Mouse (Mus musculus) ES-E14 (cell line): ENCODE results near the gene Bnip3. TPM values are rescaled to one million over a fixed set of nuclear protein-coding genes. Genes with fewer than 3 reads are reported as not detected.
A peak's percentile ranks its signal among the peaks of the same experiment; 100 is the strongest.

Experiments
- DNase-seq: peaks from one replicate; pipeline ENCODE4 v3.0.0-alpha.2; 2013; ENCODE audit warnings: low read depth, low spot score
- H3K27ac ChIP-seq: 2 replicates; pipeline ENCODE4 v1.5.1; 2012; ENCODE audit warnings: low read depth, mild to moderate bottlenecking, low read length, moderate library complexity, mixed read lengths; ENCODE audit not compliant: poor library complexity, insufficient read depth, severe bottlenecking
- H3K36me3 ChIP-seq: 2 replicates; pipeline ENCODE4 v1.6.1; 2012; ENCODE audit warnings: mild to moderate bottlenecking, low read length, moderate library complexity, mixed read lengths; ENCODE audit not compliant: control insufficient read depth, poor library complexity, insufficient read depth, severe bottlenecking
- H3K4me1 ChIP-seq, 2 experiments: fragments of 150-350 bp in 1 of 2; sonication (generic) in 1 of 2; 2 replicates each; pipeline ENCODE4 v1.6.1; 2012; ENCODE audit warnings: low read length in 2 of 2, mild to moderate bottlenecking in 1 of 2, mixed read lengths in 1 of 2; ENCODE audit not compliant: control insufficient read depth in 2 of 2, insufficient read depth in 2 of 2, poor library complexity in 1 of 2
- H3K4me3 ChIP-seq, 2 experiments: fragments of 150-350 bp in 1 of 2; sonication (generic) in 1 of 2; 2 replicates each; pipeline ENCODE4 v1.5.1; 2012; ENCODE audit warnings: low read length in 2 of 2, low read depth in 1 of 2, mild to moderate bottlenecking in 1 of 2, mixed read lengths in 1 of 2; ENCODE audit not compliant: insufficient read depth in 1 of 2, poor library complexity in 1 of 2, severe bottlenecking in 1 of 2
- H3K9ac ChIP-seq: 2 replicates; pipeline ENCODE4 v1.6.1; 2012; ENCODE audit warnings: low read depth, mild to moderate bottlenecking, low read length, mixed read lengths; ENCODE audit not compliant: poor library complexity, insufficient read depth, severe bottlenecking
- H3K9me3 ChIP-seq: fragments of 150-350 bp; sonication (generic); 2 replicates; pipeline ENCODE4 v1.6.1; 2012; ENCODE audit warnings: low read depth, mild to moderate bottlenecking, low read length; ENCODE audit not compliant: control insufficient read depth, insufficient read depth
- CHD2 ChIP-seq: IDR thresholded peaks from 2 replicates; pipeline ENCODE4 v1.6.1; 2014; ENCODE audit warnings: mild to moderate bottlenecking, low read depth, low read length, inconsistent platforms
- HCFC1 ChIP-seq: IDR thresholded peaks from 2 replicates; pipeline ENCODE4 v1.6.1; 2012; ENCODE audit warnings: low read length, inconsistent platforms, borderline replicate concordance; ENCODE audit not compliant: insufficient read depth
- MAFK ChIP-seq: IDR thresholded peaks from 2 replicates; pipeline ENCODE4 v1.6.1; 2014; ENCODE audit warnings: mild to moderate bottlenecking, low read depth, low read length, inconsistent platforms; ENCODE audit not compliant: insufficient read depth
- ZC3H11A ChIP-seq: IDR thresholded peaks from 2 replicates; pipeline ENCODE4 v1.6.1; 2012; ENCODE audit warnings: low read depth, mild to moderate bottlenecking, inconsistent platforms, low read length, borderline replicate concordance
- ZNF384 ChIP-seq: IDR thresholded peaks from 2 replicates; pipeline ENCODE4 v1.6.1; 2012; ENCODE audit warnings: low read depth, low read length, inconsistent platforms
- in situ Hi-C, 2 experiments: fragments of 600-800 bp; cut with MboI; formaldehyde crosslinking; loops; one replicate each; pipeline ENCODE4 v1.15.1; 2025; ENCODE audit warnings: low sequenced_read_pairs in 2 of 2, inconsistent platforms in 1 of 2; ENCODE audit not compliant: unreplicated experiment in 2 of 2
- total RNA-seq: library from RNA; depleted of rRNA; stranded (reverse); fragments of 300-350 nt; gene quantifications from 2 replicates; pipeline ENCODE4 v1.2.3, GENCODE M21; 2012

The Bnip3 gene
- total RNA-seq, 1 experiment = 56.6 TPM

DNA sequence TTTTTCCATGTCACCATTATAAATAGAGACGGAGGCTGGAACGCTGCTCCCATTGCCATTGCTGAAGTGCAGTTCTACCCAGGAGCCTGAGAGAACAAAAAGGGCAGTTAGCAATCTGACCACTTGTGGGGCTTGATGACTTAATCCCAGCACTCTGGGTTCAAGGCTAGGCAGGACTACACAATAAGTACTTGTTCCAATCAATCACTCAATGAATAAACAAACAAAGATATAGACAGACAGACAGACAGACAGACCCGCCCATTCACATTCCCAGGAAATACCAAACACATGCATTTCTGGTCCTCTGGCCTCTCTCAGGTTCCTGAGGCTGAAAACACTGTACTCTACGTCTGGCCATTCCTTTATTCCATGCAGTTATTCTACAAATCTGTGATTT is 10.6 kb downstream of the Bnip3 start:
- Histone ChIP-seq H3K36me3 (peaks cover 10% of the 10 kb centered on the region), H3K4me1 (peaks cover 2 to 5% of the 10 kb centered on the region in 2 experiments; a peak in 1 of 4 replicates), H3K9ac (no peak overlapping the region), H3K9me3 (no peaks in the 10 kb centered on the region), H3K4me3 (no peak overlapping the region), H3K27ac (no peak overlapping the region)
- no peak for DNase-seq
- in situ Hi-C loops = no loop called here
- TF ChIP-seq MAFK = no peak
- no peak for TF ChIP-seq HCFC1
- TF ChIP-seq ZC3H11A = no peak
- TF ChIP-seq CHD2 = no peak
- no peak for TF ChIP-seq ZNF384

DNA sequence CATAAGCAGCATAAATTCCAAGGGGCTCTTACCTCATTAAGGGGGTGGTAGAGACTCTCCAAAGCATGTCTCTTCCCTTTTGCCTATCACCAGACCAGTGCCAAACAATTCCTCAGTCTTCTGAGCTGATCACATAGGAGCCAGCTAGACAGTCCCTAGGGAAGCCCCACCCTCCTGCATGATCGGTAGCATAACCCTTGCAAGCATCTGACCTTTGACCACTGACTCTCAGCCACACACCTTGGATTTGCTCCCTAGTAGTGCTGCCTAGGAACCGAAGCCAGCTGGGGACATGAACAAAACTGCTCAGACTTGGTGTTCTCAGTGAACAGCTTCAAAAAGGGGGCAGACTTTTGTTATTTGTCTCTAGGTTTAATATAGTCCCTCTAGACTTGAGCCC is 11.2 kb downstream of the Bnip3 start:
- Histone ChIP-seq H3K4me3 (no peak overlapping the region), H3K36me3 (peaks cover 14% of the 10 kb centered on the region), H3K9me3 (no peaks in the 10 kb centered on the region), H3K4me1 (peaks cover 2 to 4% of the 10 kb centered on the region in 2 experiments; a peak in 1 of 4 replicates), H3K27ac (no peak overlapping the region), H3K9ac (no peak overlapping the region)
- in situ Hi-C loops = no loop called here
- TF ChIP-seq CHD2 = no peak
- TF ChIP-seq HCFC1 = no peak
- no peak for TF ChIP-seq ZNF384
- TF ChIP-seq ZC3H11A = no peak
- no peak for TF ChIP-seq MAFK
- no peak for DNase-seq

DNA sequence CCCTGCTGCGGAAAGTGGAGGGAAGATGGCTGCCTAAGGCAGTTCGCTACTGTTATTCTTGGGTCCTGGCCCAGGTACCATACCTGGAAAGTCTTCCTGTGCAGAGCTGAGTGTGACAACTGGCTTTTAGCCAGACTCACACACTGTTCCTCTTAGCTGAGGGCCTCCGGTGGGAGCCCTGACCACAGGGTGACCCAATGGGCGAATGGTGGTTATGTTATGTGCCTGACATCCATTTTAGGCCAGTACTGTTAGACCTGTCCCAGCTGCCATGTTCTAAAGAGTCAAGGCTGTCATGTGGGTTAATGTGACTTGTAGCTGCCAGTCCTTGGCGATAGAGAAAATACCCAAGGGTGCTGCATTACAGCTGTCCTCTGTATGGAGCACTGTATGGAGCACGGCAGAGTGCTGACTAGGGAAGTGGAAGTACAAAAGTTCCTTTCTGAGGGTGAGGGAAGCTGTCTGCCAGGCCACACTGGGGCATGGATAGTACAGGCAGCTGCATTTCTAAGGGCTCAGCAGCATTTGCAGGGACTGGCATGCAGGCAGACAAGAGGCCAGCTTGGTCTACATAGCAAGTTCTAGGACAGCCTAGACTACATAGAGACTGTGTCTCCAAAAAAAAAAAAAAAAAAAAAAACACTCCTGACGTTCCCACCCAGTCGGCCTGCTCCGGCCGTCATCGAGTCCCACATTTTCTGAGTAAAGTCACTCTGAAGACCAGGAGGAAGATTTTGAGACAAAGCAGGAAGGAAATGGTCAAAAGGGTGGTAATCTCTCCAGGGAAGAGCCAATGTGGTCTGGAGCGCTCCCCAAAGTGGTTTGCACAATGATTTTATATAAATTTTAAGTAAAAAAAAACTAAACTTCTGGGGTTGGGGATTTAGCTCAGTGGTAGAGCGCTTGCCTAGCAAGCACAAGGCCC is 23.7 kb downstream of the Bnip3 start:
- no peak overlapping the region for H3K9ac ChIP-seq
- in situ Hi-C loops = no loop called here
- no peaks in the 10 kb centered on the region for H3K9me3 ChIP-seq
- TF ChIP-seq ZNF384 = peak; percentile 68
- no peak for TF ChIP-seq CHD2
- no peak for DNase-seq
- peaks cover 17% of the 10 kb centered on the region for H3K36me3 ChIP-seq
- H3K4me1 ChIP-seq = no peaks in the 10 kb centered on the region
- no peak overlapping the region for H3K27ac ChIP-seq
- H3K4me3 ChIP-seq = no peak overlapping the region

DNA sequence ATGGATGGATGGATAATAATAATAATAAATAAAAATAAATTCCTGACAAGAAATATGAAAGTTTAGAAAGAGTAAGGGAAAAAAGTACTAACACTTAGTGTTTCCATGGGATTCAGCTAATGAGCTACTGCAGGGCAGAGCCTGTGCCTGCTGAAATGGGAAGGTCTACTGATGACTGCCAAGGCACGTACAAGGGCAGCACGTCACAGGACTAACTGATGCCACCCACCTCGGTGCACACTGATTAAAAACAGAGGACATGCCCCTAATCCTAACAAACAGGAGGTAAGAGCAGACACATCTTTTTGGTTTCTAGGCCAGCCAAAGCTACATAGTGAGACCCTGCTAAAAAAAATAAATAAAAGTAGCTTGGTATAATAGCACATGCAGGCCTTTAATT is 25.6 kb downstream of the Bnip3 start:
- TF ChIP-seq HCFC1 (no peak), ZNF384 (no peak), MAFK (no peak), ZC3H11A (no peak), CHD2 (no peak)
- DNase-seq = no peak
- Histone ChIP-seq H3K27ac (no peak overlapping the region), H3K4me1 (no peaks in the 10 kb centered on the region), H3K36me3 (peaks cover 31% of the 10 kb centered on the region), H3K9me3 (no peaks in the 10 kb centered on the region), H3K4me3 (no peak overlapping the region), H3K9ac (no peak overlapping the region)
- in situ Hi-C loops = no loop called here
